Mouse (Mus musculus) NIH3T3 (cell line): Measurements from ENCODE around the gene Olfr206.
"Not testable (repeated sequence)": the region's sequence is repeated elsewhere in the genome, so short reads cannot be mapped to it uniquely, and the experiment has no call there.

Experiments
- DNase-seq: peaks from one replicate; pipeline ENCODE4 v3.0.0-alpha.2; 2012; ENCODE audit warnings: low read depth

The Olfr206 gene

DNA sequence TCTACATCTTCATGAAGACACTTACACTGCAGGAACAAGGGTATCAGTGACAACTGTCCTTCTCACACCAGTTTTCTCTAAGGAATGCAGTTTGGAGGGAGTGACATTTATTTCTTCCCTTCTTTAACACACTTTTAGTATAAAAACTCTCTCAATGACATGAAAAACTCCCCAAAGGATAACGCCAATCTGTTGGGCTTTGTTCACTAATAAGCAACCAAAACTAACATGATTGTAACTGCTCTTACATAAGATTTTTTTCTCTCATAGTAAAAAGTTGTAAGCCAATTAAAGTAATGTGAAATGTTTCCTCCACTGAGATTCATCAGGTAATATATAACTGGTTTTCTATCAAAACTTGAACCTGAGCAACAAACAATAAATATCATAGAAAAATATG lies at the start of gene Olfr206:
Gene Olfr206 (minus strand): TSS at position 101 of the 400 bp plus-strand sequence.
- DNase-seq, result no peak

DNA sequence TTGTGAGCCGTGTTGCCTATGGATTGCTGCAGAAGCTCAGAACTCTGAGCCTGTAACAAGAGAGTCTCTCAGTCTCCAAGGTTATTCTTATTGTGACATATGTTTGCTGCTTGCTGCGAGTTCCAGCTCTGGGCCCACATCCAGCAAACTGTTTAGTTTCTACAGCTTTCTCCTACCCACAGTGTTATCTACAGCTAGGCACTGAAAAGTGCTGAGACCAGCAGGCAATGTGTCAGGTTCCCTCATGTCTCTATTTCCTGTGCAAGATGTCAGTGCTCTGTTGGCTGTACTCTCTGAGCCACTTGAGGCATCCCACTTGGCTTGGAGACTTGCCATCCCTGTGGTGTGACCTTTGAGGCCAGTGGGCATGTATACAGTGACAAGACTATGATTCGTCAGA lies 44.3 kb upstream of the Olfr206 start:
- peak; percentile 2 for DNase-seq

DNA sequence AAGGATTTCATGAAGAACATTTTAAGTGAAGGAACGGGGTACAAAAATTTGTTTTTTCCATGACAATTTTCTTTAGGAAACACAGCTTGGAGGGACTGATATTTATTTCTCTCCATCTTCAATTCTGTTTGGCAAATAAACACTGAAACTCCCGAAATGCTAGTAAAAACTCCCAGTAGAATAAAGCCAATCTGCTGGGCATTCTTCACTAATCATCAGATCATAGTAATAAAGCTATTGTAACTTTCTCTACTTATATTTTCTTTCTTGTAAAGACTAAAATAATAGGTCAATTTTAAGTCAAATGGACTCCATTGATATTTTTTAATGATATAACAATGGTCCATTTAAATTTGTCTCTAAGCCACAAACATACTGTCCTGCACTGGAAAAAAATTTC lies 14.8 kb upstream of the Olfr206 start, which contains the start of gene Olfr209:
Gene Olfr209 (minus strand): TSS at position 101 of the 400 bp plus-strand sequence.
- DNase-seq, result no peak

DNA sequence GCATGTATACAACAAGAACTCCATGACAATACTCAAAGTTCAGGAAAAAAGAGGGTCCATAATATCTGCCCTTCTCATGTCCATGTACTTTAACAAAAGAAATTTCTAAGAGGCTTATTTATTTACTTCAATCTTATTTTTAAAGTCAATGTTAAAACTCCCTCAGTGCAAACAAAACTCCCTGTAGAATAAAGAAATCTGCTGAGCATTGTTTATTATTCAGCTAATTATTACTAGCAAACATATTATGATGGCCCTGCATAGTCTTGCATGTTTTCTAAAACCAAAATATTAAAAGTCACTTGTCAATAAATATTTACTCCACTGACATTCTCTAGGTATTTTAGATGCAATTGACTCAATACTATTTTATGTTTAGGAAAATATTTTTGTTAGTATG lies 18.0 kb downstream of the Olfr206 start, which contains the start of gene Olfr205:
Gene Olfr205 (minus strand): TSS at position 101 of the 400 bp plus-strand sequence.
- DNase-seq, result no peak

DNA sequence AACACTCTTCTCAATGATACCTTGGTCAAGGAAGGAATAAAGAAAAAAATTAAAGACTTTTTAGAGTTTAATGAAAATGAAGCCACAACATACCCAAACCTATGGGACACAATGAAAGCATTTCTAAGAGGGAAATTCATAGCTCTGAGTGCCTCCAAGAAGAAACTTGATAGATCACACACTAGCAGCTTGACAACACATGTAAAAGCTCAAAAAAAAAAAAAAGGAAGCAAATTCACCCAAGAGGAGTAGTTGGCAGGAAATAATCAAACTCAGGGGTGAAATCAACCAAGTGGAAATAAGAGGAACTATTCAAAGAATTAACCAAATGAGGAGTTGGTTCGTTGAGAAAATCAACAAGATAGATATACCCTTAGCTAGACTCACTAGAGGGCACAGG lies 25.8 kb downstream of the Olfr206 start:
- DNase-seq, result not testable (repeated sequence)

DNA sequence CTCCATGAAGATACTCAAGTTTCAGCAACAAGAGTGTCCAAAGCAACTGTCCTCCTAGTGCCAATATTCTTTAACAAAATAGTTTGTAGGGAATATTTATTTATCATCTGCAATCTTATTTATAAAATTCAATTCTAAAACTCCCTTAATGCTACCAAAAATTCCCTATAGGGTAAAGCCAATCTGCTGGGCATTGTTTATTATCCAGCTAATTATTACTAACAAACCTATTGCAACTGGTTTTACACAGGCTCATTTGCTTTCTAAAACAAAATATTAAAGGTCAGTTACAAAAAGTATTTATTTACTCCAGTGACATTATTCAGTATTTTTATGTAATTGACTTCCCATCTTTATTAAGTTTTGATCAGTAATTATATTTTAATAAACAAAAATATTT lies 30.9 kb downstream of the Olfr206 start, which contains the start of gene Olfr204:
Gene Olfr204 (minus strand): TSS at position 101 of the 400 bp plus-strand sequence.
- no peak for DNase-seq

DNA sequence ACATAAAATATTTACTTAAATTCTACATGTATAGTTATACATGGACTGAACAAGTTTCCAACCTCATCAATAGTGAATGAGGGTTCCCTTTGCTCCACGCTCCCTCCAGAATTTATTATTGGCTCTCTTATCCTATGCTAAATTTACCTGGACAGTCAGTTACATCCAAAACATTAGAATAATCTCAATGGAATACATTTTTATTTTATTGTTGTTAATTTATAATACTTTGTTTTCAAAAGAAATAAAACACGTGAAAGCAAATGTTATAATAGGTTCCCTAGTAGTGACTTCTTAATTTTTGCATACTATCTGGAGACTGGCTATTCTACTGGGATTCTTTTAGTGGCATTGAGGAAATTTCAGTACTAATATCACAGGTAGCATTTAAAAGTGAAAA lies 50.5 kb downstream of the Olfr206 start, which contains the start of gene Olfr203:
Gene Olfr203 (plus strand): TSS at position 301 of the 400 bp plus-strand sequence.
- no peak for DNase-seq
